Mouse (Mus musculus): ENCODE results near the gene Rnf40.
"Not testable (repeated sequence)": the region's sequence is repeated elsewhere in the genome, so short reads cannot be mapped to it uniquely, and the experiment has no call there.

The Rnf40 gene

DNA sequence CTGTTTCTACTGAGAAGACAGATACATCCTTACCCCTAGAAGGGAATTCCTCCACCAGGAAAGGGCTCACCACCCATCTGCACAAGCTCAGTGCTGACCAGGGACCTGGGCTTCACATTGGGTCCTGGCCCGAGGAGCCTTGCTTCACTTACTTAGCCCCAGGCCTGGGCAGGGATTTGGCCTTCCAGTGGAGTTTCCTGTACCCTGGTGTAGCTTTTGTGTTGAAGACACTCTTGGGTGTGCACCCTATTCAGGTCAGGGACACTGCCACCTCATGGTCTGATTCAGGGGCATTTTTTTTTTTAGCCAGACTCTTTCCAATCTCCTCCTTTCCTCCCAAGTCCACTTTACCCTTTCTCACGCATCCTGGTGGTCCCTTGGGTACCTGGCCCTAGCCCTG lies 14.3 kb downstream of the Rnf40 start:
- DNase-seq (ENCODE audit: low spot score in 2 of 2): no peak

DNA sequence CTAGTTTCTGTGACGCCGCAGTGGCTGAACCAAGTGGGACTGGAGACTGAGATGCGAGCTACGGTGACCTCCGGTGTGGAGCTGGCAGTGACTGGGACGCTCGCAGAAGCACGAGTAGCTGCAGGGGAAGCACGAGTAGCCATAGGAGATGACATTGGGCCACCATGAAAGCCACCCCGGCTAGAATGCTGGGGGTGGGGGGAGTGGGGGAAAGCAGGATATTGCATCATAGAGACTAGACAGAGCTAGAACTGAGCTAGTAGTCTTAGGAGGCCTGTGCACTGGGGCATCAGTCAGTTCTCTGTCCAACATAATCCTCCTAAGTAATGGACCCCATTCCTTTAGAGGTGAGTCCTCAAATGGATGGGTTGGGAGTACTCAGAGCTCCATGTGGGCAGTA lies 15.7 kb downstream of the Rnf40 start:
- no peak for DNase-seq (ENCODE audit: low spot score in 2 of 2)

DNA sequence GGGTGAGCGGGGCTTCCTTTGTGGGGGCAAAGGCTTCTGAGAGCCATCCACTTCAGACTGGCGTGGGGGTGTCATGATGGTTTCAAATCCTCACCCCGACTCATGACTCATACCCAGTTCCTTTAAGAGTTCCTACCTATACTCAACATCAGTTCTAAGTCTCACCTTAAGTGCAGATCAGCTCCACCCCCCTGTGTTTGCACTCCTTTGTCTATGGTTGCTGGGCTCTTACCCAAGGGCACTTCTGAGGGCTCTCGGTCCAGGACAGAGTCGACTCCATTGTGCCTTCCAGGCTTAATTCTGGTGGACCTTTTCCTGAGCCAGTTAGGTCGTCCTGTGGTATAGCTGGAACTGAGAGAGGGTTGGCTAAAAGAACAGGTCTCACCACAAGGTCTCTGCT lies 18.6 kb downstream of the Rnf40 start:
- no peak for DNase-seq (ENCODE audit: low spot score in 2 of 2)

DNA sequence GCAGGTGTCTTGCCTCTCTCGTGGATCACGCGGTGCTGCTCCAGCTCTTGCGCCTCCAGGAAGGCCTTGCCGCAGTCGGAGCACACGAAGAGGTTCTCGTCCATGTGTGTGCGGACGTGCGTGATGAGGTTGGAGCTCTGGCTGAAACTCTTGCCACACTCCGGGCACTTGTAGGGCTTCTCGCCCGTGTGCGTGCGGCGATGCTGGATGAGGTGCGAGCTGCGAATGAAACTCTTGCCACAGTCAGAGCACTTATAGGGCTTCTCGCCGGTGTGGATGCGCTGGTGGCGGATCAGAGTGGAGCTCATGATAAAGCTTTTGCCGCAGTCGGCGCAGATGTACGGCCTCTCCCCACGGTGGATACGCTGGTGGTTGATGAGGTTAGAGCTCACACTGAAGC lies 22.4 kb downstream of the Rnf40 start:
- DNase-seq (ENCODE audit: low spot score in 2 of 2): no peak

DNA sequence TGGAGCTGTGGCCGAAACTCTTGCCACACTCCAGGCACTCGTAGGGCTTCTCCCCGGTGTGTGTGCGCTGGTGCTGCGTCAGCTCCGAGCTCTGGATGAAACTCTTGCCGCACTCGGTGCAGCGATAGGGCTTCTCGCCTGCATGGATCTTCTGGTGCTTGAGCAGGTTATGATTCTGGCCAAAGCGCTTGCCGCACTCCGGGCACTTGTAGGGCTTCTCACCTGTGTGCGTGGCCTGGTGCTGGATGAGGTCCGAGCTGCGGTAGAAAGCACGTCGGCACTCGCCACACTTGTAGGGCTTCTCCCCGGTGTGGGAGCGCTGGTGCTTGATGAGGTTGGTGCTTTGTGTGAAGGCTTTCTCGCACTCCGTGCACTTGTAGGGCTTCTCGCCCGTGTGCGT lies 23.0 kb downstream of the Rnf40 start:
- peak in 1 of 2 experiments; percentile 21 for DNase-seq (ENCODE audit: low spot score in 2 of 2)

DNA sequence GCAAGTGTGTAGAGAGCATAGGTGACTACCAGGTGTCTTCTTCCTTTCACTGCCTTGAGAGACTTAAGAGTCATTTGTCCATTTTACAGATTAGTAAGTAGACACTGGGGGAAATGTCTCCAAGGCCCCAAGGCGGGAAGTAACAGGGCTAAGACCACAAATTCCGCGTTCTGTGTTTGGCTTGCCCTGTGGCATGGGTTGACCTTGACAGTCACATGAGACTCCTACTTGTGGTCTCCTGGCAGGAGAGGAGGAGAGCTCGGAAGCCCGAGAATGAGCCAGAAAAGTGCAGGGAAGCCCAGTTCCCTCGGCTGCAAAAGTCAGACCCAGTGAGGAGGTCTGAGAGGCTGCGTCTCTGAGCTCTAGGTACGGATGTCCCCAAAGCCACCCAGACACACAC lies 24.9 kb downstream of the Rnf40 start:
- DNase-seq (ENCODE audit: low spot score in 2 of 2): peak in 1 of 2 experiments; percentile 22

DNA sequence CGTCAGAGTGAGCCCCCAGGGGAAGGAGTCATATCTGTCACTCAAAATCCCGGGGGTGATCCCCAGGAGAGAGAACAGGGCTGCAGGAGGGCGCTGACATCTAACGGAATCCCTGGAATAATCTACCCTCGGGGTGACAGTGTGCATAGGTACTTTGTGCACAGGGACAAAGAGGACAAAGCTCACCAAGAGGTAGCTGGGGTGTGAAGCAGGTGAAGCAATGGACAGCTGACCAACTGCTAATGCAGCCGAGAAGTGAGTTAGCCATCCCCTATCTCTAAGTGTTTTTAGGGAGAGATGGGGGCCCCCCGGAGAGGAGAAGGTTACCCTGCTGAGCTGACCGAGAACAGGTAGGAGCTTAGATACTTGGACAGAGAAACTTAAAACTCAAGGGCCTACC lies 25.5 kb downstream of the Rnf40 start:
- DNase-seq (ENCODE audit: low spot score in 2 of 2): peak in 1 of 2 experiments; percentile 18

DNA sequence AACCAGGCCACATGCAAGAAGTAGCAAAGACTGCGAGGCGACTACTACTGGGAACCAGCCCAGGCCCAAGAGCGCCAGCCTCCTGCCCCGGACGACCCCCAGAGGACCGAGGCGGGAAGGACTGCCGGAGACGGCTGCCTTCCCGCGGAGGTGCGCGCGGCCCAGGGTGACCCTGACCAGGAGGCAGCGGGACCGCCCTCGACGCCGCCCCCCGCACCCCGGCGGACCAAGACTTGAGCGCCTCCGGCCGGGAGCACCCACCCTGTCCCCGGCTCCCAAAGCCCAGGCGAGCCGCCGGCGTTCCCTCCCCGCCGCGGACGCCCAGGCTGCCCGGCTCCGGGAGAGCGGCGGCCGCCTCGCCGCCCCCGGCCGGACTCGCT lies 25.9 kb downstream of the Rnf40 start:
- peak in 1 of 2 experiments; percentile 49 for DNase-seq (ENCODE audit: low spot score in 2 of 2)

DNA sequence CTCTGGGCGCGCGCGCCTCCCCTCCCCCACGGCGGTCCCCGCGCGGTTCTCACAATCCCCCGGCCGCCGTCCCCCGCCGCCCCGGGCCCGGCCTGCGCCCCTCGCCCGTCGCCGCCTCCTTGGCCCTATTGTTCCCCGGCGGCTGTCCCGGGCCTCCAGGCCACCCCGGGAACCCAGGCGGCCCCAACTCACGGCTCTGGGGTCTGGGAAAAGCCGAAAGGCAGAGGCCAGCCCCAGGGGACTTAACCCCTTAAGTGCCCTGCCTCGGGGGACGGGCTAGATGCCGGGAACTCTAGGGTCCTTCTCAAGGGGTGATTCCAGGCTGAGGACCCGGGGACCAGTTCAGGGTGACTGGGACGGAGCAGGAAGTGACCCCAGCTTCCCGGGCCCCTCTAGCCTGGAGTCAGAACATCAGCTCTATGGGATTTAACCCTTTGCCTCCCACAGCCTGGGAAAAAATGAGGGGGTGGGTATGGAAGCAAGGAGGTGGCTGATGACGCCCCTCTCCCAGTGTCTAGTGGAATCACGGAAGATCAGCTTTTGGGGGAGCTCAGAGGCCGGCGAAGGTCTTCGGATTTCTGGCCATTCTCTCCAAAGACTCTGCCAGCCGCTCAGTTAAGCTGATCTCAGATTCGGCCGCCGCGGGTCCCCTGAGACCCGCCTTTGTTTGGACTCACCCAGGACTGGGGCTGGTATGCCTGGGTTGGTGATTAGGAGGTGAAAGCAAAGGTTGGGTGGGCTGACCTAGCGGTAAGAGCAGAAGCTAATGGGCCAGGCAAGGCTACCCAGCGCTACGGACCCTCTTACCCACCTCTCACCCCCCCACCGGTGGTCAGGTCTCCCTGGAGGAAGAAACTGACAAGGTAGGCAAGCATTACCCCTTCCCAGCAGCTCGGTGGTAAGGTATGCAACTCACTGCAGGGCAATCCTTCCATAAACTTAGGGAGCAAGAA lies 26.6 kb downstream of the Rnf40 start, which contains the start of gene Zfp629:
Zfp629 (minus strand) TSS at position 907 of the 953 bp plus-strand sequence.
- DNase-seq (ENCODE audit: low spot score in 2 of 2): peak; percentile 90 to 92

DNA sequence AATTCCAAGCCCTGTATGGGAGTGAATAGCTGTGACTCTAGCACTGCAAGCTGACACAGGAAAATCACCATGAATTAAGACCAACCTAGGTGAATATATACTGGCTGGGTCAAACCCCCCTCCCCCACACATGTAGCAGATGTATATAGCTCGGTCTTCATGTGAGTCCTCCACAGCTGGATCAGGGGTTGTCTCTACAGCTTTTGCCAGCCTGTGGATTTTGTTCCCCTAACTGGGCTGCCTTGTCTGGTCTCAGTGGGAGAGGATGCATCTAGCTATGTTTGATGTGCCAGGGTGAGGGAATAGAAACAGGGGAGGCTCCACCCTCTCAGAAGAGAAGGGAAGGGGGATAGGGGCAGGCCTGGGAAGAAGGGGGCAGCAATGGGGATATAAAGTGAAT lies 27.8 kb downstream of the Rnf40 start:
- DNase-seq (ENCODE audit: low spot score in 2 of 2): no peak

DNA sequence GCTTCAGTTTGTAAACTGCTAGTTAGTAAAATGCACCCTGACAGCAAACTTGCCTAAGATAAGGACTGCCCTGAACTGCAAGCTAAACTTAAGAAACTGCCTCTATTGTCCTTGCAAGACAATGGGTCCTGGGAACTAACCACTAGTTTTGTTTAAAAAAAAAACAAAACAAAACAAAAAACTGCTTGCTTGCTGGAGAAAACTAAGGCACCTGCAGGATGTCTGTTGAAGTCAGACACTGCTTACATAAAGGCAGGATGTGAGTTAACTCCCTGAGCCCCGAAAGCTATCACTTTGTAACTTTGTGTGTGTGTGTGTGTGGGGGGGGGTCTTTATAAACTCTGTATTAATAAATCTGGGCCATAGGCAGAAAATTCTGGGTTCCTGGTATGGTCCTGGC lies 28.3 kb downstream of the Rnf40 start:
- DNase-seq (ENCODE audit: low spot score in 2 of 2): no peak

DNA sequence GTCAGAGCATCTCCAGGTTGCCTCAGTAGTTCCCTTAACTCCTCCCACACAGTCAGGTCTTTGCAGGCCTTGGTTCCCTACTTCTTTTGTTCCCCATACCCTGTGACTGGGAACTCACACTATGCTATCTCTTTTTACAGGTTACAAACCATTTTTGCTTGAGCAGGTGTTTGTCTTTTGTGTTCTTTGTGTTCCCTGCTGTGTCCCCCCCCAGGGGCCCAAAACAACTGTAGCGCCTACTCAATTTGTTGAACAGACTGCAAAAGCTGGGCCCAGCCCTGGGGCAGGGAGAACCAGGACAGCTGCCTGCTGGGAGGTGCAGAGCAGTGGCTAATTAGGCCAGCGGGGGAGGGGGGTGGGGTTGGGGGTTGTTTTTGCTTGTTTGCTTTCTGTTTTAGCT lies 29.4 kb downstream of the Rnf40 start:
- DNase-seq (ENCODE audit: low spot score in 2 of 2): no peak

DNA sequence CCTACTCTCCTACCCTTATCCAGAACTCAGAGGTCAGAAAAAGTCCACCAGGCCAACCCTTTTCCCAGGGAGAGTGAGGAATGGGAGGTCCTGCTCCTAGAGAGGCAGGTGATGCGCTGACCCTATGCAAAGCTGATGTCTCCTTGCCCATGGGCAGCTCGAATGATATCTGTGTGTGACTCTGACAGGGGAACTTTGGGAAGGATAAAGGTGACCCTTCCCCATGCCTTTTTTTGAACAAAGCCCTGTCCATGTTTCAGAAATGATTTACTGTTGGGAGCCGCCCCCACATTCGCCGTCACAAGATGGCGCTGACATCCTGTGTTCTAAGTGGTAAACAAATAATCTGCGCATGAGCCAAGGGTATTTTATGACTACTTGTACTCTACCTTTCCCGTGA lies 29.8 kb downstream of the Rnf40 start:
- DNase-seq (ENCODE audit: low spot score in 2 of 2): not testable (repeated sequence)

DNA sequence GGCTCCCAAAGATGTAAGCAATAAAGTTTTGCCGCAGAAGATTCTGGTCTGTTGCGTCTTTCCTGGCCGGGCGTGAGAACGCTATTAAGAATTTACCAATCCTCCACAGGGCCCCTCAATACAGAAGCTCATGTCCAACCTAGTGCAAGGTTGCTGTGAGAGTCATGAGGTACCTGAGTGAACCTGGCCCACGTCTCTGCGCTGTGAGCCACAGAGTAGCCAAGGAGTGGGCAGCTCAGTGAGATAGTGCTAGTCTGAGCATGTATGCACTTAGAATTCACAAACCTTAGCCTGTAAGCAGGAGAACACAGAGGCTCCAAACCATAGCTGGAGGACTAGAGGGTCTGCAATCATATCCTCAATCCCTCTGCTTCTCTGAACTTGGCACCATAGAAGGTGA lies 37.5 kb downstream of the Rnf40 start:
- DNase-seq (ENCODE audit: low spot score in 2 of 2): no peak

DNA sequence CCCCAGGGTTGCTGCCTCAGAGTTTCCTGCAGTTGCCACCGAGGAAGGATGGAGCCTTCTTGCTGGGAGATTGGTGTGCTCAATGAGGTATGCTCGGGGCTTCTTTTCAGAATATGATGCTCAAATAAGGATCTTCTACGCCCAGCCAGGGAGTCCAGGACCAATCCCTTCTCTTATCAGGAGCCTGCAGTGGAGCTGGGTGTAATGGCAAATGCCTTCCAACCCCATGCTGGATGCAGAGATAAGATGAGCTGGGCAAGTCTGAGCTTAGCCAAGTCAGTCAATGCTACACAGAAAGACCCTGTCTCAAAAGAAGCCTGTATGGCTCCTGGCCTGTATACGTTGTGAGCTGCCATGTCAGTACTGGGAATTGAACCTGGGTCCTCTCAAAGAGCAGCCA lies 37.9 kb downstream of the Rnf40 start:
- no peak for DNase-seq (ENCODE audit: low spot score in 2 of 2)

DNA sequence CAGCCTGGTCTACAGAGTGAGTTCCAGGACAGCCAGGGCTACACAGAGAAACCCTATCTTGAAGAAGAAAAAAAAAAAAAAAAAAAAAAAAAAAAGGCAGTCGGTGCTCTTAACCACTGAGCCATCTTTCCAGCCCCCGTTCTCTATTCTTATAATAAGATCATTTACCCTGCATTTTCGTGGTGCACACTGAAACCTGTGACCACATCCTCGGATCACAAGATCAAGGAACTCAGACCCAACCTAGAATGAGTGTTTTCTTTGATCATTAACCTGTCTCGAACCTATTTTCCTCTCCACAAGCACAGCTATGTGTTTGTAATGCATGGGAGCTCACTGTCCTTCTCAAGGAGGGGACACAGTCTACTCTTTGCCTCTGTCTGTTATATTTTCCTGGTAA lies 40.1 kb downstream of the Rnf40 start:
- no peak for DNase-seq (ENCODE audit: low spot score in 2 of 2)

DNA sequence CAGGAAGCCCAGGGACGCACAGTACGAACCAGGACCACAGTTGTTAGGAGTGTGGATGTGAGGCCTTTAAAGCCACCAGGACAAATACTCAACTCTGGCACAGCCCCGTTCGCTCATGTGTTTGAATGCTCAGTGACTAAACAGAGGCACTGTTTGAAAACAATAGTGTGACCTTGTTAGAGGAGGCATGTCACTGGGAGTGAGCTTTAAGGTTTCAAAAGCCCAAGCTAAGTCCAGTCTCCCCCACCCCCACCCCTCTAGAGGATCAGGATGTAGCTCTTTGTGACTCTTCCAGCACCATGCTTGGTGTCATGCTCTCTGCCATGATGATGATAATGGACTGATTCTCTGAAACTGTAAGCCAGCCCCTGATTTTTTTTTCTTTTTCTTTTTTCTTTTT lies 42.8 kb downstream of the Rnf40 start:
- DNase-seq (ENCODE audit: low spot score in 2 of 2): no peak

DNA sequence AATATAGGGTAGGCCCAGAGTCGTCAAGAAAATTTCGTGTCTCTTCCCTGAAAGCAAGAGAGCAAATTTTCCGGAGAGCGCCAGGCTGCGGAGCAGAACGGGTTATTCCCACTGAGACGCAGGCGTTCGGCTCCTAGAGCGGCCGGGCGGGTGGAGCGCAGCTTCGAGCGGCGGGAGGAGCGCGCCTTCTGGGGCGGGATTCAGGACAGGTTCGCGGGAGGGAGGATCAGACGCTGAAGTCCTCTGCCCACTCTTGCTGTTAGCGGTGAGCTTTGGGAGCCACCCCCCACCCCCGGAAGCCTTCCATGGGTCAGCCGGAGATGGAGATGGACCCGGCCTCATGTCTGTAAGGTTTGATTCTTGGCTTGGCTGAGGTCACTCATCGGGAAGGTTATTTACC lies 48.4 kb downstream of the Rnf40 start:
- peak; percentile 88 to 89 for DNase-seq (ENCODE audit: low spot score in 2 of 2)

DNA sequence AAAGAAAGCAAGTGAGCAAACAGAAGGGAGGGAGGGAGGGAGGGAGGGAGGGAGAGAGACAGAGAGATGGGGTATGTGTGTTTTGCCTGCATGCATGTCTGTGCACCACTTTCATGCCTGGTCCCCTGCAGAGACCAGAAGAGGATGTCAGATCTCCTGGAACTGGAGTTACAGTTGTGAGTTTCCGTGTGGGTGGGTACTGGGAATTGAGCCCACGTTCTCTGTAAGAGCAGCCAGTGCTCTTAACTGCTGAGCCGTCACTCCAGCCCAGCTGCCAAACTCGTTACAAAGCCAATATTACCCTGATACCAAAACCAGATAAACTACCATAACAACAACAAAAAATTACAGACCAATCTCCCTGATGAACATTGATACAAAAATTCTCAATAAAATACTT lies 52.7 kb downstream of the Rnf40 start:
- no peak for DNase-seq (ENCODE audit: low spot score in 2 of 2)

DNA sequence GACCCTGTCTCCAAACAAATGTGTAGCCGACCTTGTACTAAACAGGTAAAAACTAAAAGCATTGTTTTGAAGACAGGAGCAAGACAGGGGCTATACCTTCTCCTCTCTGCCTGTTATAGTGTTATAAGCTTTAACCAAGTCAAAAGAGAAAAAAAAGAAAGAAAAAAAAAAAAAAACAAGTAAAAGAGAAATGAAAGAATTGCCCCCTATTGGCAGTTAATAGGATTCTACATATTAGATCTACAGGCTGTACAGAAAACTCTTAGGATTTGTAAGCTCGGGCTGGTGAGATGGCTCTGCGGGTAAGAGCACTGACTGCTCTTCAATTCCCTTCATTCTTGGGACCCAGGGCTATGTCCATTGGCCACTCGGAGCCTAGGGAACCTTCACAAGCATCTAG lies 53.7 kb downstream of the Rnf40 start:
- no peak for DNase-seq (ENCODE audit: low spot score in 2 of 2)

DNA sequence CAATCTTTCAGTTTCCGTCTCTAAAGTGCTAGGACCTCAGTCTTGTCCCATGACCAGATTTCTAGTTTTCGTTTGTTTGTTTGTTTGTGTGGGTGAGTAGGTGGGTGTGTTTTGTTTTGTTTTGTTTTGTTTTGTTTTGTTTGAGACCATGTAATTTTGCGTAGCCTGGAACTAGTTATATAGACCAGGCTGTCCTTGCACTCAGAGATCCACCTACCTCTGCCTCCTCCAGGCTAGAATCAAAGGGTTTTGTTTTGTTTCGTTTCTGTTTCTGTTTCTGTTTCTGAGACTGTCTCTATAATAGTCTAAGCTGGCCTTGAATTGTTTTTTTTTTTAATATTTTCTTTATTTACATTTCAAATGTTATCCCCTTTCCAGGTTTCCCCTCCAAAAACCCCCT lies 57.8 kb downstream of the Rnf40 start:
- no peak for DNase-seq (ENCODE audit: low spot score in 2 of 2)

DNA sequence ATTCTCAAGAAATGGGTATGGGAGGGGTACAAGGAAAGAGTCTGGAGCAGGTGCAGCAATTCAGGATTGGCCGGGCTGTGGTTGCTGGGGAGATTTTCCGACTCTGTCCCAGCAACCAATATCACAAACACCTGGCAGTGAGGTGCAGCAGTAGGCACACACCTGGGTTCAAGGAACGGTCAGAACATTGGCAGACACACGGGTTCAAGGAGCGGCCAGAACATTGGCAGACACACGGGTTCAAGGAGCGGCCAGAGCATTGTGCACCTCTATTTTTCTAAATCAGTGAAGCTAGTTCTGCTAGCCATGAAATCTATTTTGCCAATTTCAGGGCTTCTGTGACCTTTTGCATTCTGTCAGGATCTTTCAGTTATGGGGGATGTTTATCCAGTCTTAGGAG lies 59.0 kb downstream of the Rnf40 start:
- DNase-seq (ENCODE audit: low spot score in 2 of 2): not testable (repeated sequence)

DNA sequence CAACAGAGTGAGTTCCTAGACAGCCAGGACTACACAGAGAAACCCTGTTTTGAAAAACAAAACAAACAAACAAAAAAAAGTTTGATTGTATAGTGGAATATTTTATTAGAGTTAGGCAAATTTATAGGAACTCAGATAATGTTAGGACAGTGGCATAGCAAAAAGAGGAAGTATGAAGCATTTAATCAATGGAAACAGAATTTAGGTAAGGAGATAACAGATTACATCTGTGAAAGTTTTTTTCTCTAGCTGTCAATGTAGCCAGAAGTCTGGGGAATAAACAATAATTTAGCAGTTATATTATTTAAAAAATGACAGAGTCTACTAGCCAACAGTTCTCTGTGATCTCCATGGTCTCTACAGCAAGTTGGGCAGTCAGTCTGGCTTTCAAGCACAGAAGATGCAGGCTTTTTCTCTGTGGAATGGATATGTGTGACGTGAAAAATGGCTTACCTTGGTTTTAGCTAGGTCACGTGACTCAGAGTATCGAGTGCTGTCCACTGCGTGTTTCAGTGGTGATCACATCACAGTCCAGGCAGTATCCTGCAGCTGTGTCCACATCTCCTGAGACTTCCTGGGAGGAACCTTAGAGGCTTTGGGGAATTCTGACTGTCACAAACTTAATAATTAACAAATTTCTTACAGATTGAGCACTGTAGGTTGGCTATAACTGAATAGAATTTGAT lies 60.1 kb downstream of the Rnf40 start:
- no peak for DNase-seq (ENCODE audit: low spot score in 2 of 2)

Data from right cerebral cortex, postnatal 10 days (tissue).